Mouse (Mus musculus) small intestine, adult 2 months (tissue): ENCODE measurements around the gene Ctbp1.

ENCODE experiments used
- CTCF ChIP-seq: fragments of 200-500 bp; IDR thresholded peaks from 2 replicates; pipeline ENCODE4 v1.5.1; 2012; ENCODE audit warnings: low read depth, mild to moderate bottlenecking, control low read depth, inconsistent platforms, low read length, moderate library complexity, mixed read lengths; ENCODE audit not compliant: insufficient replicate concordance, insufficient read length; ENCODE audit errors: extremely low read depth
- POLR2A ChIP-seq: fragments of 200-500 bp; IDR thresholded peaks from 2 replicates; pipeline ENCODE4 v1.6.1; 2012; ENCODE audit warnings: low read depth, mild to moderate bottlenecking, control low read depth, inconsistent platforms, low read length, moderate library complexity

DNA sequence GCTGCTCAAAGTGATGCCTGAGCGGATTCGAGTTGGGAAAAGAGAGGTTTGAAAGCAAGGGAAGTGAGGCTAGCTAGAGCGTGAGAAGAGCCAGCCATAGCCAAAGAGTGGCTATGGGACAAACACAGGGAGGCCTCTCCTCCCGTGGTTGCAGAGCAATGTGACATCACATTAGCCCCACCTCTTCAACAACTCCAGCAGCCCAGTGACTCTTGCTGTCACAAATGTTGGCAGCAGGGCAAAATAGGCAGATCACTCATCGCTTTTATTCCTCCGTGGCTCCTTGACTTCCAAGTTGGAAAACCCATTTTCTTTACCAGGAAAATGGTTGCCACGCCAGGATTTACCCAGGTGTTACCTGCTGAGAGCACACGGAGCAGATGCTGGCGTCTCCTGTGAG lies 67.7 kb downstream of the Ctbp1 start:
- TF ChIP-seq CTCF (no peak), POLR2A (no peak)
